Mouse (Mus musculus): Measurements from ENCODE around the gene Pcsk5.

DNA sequence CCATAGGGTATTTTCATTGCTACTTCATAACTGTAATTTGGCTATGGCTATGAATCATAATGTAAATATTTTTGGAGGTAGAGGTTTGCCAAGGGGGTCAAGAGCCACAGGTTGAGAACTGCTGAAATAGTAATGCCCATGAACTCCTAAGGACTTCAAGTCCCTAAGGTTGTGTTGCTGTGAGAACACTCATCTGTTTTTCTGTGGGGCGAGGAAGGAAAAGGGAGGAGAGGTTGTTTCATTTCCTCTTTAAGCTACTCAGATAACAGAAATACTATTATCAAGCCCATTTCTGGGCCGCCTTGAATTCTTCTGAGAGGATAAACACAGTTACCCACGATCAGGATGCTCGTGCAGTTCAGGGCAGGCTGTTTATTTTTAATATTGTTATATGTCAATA, 440.6 kb downstream of the Pcsk5 start:
- TF ChIP-seq CTCF (IDR thresholded peaks at IDR 0.05; ENCODE audit: extremely low read depth, insufficient read depth, insufficient read length, insufficient replicate concordance), result no peak
- no peak for TF ChIP-seq POLR2A (IDR thresholded peaks at IDR 0.05; ENCODE audit: low read depth, low read length)
